Mouse (Mus musculus) CH12.LX (cell line): ENCODE results near the gene Nrg3. TPM values are rescaled to one million over a fixed set of nuclear protein-coding genes. Genes with fewer than 3 reads are reported as not detected.

ENCODE experiments used
- DNase-seq: peaks from one replicate; pipeline ENCODE4 v3.0.0-alpha.2; 2013; ENCODE audit errors: extremely low read depth
- H3K27ac ChIP-seq: 2 replicates; pipeline ENCODE4 v1.5.1; 2012; ENCODE audit warnings: low read depth, mild to moderate bottlenecking, control low read depth, moderate library complexity; ENCODE audit not compliant: insufficient read depth
- H3K27me3 ChIP-seq: replicated peaks from 2 replicates; pipeline ENCODE3; 2012; ENCODE audit warnings: inconsistent platforms
- H3K36me3 ChIP-seq, 2 experiments: replicated peaks in 1 of 2; 2 replicates each; pipeline versions ENCODE3 to v1.6.1; 2012; ENCODE audit warnings: inconsistent platforms in 1 of 2, low read length in 1 of 2, mild to moderate bottlenecking in 1 of 2, mixed read lengths in 1 of 2, moderate library complexity in 1 of 2; ENCODE audit not compliant: control insufficient read depth in 1 of 2, insufficient read depth in 1 of 2
- H3K4me1 ChIP-seq, 2 experiments: 2 replicates each; pipeline ENCODE4 v1.6.1; 2012; ENCODE audit warnings: inconsistent platforms in 1 of 2, moderate library complexity in 1 of 2; ENCODE audit not compliant: insufficient read depth in 2 of 2, control insufficient read depth in 1 of 2
- H3K4me2 ChIP-seq: 2 replicates; pipeline ENCODE4 v1.6.1; 2012; ENCODE audit warnings: low read depth, mild to moderate bottlenecking, control low read depth; ENCODE audit not compliant: poor library complexity, insufficient read depth, severe bottlenecking
- H3K4me3 ChIP-seq, 3 experiments: fragments of 150-350 bp in 1 of 3; sonication (generic) in 1 of 3; replicated peaks in 1 of 3; 2 replicates each; pipeline versions ENCODE3 to v1.5.1; 2011 to 2012; ENCODE audit warnings: low read depth in 2 of 3, low read length in 2 of 3, mild to moderate bottlenecking in 2 of 3, moderate library complexity in 2 of 3, control low read depth in 1 of 3, improper control_type of control experiment in 1 of 3, inconsistent platforms in 1 of 3, mixed read lengths in 1 of 3; ENCODE audit not compliant: poor library complexity in 1 of 3
- H3K79me2 ChIP-seq: replicated peaks from 2 replicates; pipeline ENCODE4 v1.6.1; 2012; ENCODE audit warnings: mild to moderate bottlenecking, moderate library complexity; ENCODE audit not compliant: control insufficient read depth, poor library complexity, insufficient read depth, severe bottlenecking; ENCODE audit errors: extremely low read depth
- H3K9ac ChIP-seq: 2 replicates; pipeline ENCODE4 v1.6.1; 2012; ENCODE audit warnings: low read depth, mild to moderate bottlenecking, control low read depth, moderate library complexity; ENCODE audit not compliant: insufficient read depth
- H3K9me3 ChIP-seq: replicated peaks from 2 replicates; pipeline ENCODE3; 2012; ENCODE audit warnings: low read length, inconsistent platforms, mixed read lengths
- BHLHE40 ChIP-seq: IDR thresholded peaks from 2 replicates; pipeline ENCODE4 v1.6.1; 2011; ENCODE audit warnings: mild to moderate bottlenecking, low read depth, low read length, improper control_type of control experiment
- CHD1 ChIP-seq: IDR thresholded peaks from 2 replicates; pipeline ENCODE4 v1.6.1; 2012; ENCODE audit warnings: low read depth, low read length, improper control_type of control experiment, inconsistent platforms
- CHD2 ChIP-seq: IDR thresholded peaks from 2 replicates; pipeline ENCODE4 v1.6.1; 2011; ENCODE audit warnings: low read length, improper control_type of control experiment
- CTCF ChIP-seq, 2 experiments: IDR thresholded peaks in 1 of 2; conservative IDR thresholded peaks in 1 of 2; 2 replicates each; pipeline ENCODE4 v1.5.1; 2011 to 2012; ENCODE audit warnings: low read depth in 2 of 2, low read length in 2 of 2, improper control_type of control experiment in 1 of 2, inconsistent platforms in 1 of 2, mild to moderate bottlenecking in 1 of 2, moderate library complexity in 1 of 2
- HCFC1 ChIP-seq: IDR thresholded peaks from 2 replicates; pipeline ENCODE4 v1.6.1; 2012; ENCODE audit warnings: low read depth, mild to moderate bottlenecking, inconsistent platforms, low read length, improper control_type of control experiment
- IRF4 ChIP-seq: IDR thresholded peaks from 2 replicates; pipeline ENCODE4 v1.6.1; 2014; ENCODE audit warnings: low read depth, mild to moderate bottlenecking, inconsistent platforms, low read length, improper control_type of control experiment
- MAX ChIP-seq: IDR thresholded peaks from 2 replicates; pipeline ENCODE4 v1.6.1; 2011; ENCODE audit warnings: low read length, improper control_type of control experiment
- MAZ ChIP-seq: IDR thresholded peaks from 2 replicates; pipeline ENCODE4 v1.6.1; 2012; ENCODE audit warnings: low read depth, mild to moderate bottlenecking, inconsistent platforms, low read length, improper control_type of control experiment, moderate library complexity
- NELFE ChIP-seq: IDR thresholded peaks from 2 replicates; pipeline ENCODE4 v1.6.1; 2011; ENCODE audit warnings: low read depth, low read length, improper control_type of control experiment
- PAX5 ChIP-seq: IDR thresholded peaks from 2 replicates; pipeline ENCODE4 v1.6.1; 2012; ENCODE audit warnings: low read length, inconsistent platforms, mixed read lengths
- POLR2A ChIP-seq: IDR thresholded peaks from 2 replicates; pipeline ENCODE4 v1.6.1; 2011; ENCODE audit warnings: low read depth, mild to moderate bottlenecking, improper control_type of control experiment, low read length
- RAD21 ChIP-seq: IDR thresholded peaks from 2 replicates; pipeline ENCODE4 v1.6.1; 2011; ENCODE audit warnings: low read depth, mild to moderate bottlenecking, low read length, improper control_type of control experiment, moderate library complexity
- SMC3 ChIP-seq: IDR thresholded peaks from 2 replicates; pipeline ENCODE4 v1.6.1; 2011; ENCODE audit warnings: low read depth, low read length, improper control_type of control experiment
- TCF12 ChIP-seq: IDR thresholded peaks from 2 replicates; pipeline ENCODE4 v1.6.1; 2014; ENCODE audit warnings: low read depth, mild to moderate bottlenecking, inconsistent platforms, low read length, improper control_type of control experiment
- USF2 ChIP-seq: conservative IDR thresholded peaks from 2 replicates; pipeline ENCODE4 v1.6.1; 2011; ENCODE audit warnings: low read depth, low read length, improper control_type of control experiment
- ZC3H11A ChIP-seq: IDR thresholded peaks from 2 replicates; pipeline ENCODE4 v1.6.1; 2012; ENCODE audit warnings: low read depth, mild to moderate bottlenecking, inconsistent platforms, low read length, improper control_type of control experiment
- ZKSCAN1 ChIP-seq: IDR thresholded peaks from 2 replicates; pipeline ENCODE4 v1.6.1; 2012; ENCODE audit warnings: low read depth, inconsistent platforms, low read length, improper control_type of control experiment, borderline replicate concordance
- ZNF384 ChIP-seq: IDR thresholded peaks from 2 replicates; pipeline ENCODE4 v1.6.1; 2012; ENCODE audit warnings: low read depth, low read length, improper control_type of control experiment, inconsistent platforms
- dilution Hi-C: fragments of 300-500 bp; cut with MboI; formaldehyde crosslinking; loops from 2 replicates; pipeline ENCODE4 v1.14.3; 2020; ENCODE audit warnings: low sequenced_read_pairs; ENCODE audit not compliant: extremely low pct_unique_long_range_greater_than_20kb, extremely low pct_ligation_motif_present
- in situ Hi-C: fragments of 300-500 bp; cut with MboI; formaldehyde crosslinking; loops from 3 replicates; pipeline ENCODE4 v1.14.3; 2019; ENCODE audit warnings: low sequenced_read_pairs, low pct_ligation_motif_present, low pct_unique_long_range_greater_than_20kb, mixed read lengths
- polyA plus RNA-seq: library from polyadenylated mRNA; unstranded; fragments of >175 nt; gene quantifications from 2 replicates; pipeline ENCODE4 v1.2.1, GENCODE M21; 2012; ENCODE audit warnings: low read depth; ENCODE audit not compliant: insufficient read length
- total RNA-seq, 2 experiments: library from RNA; depleted of rRNA; stranded (reverse); fragments of 300-350 nt in 1 of 2; fragments of >200 nt in 1 of 2; gene quantifications; 2 replicates each; pipeline ENCODE4 v1.2.3; 2012 to 2014

Nrg3 gene
- total and polyA plus RNA-seq, 3 experiments = not detected

GRCm38 (mm10) chr14:39386845-39387244, 86.0 kb downstream of the Nrg3 start:
- H3K36me3 ChIP-seq = no peaks in the 10 kb centered on the region
- DNase-seq = no peak
- dilution Hi-C loops = no loop called here
- in situ Hi-C loops = no loop called here
- no peak for TF ChIP-seq ZKSCAN1
- no peak for TF ChIP-seq HCFC1
- no peak for TF ChIP-seq TCF12
- no peak for TF ChIP-seq PAX5
- TF ChIP-seq SMC3 = no peak
- TF ChIP-seq CHD1 = no peak
- no peak for TF ChIP-seq IRF4
- TF ChIP-seq POLR2A = no peak
- no peak for TF ChIP-seq MAX
- no peak for TF ChIP-seq NELFE
- no peak for TF ChIP-seq ZC3H11A
- no peak for TF ChIP-seq RAD21
- no peak for TF ChIP-seq BHLHE40
- TF ChIP-seq CHD2 = no peak
- TF ChIP-seq ZNF384 = no peak
- H3K4me1 ChIP-seq = no peaks in the 10 kb centered on the region
- H3K9me3 ChIP-seq = peaks cover 20% of the 10 kb centered on the region
- H3K27me3 ChIP-seq = no peaks in the 10 kb centered on the region
- H3K4me2 ChIP-seq = no peak overlapping the region
- no peak overlapping the region for H3K27ac ChIP-seq
- no peaks in the 10 kb centered on the region for H3K79me2 ChIP-seq
- no peak overlapping the region for H3K9ac ChIP-seq
- H3K4me3 ChIP-seq = no peak overlapping the region

- DNase-seq = no peak
- H3K36me3 ChIP-seq = no peaks in the 10 kb centered on the region
- H3K9me3 ChIP-seq = peaks cover 21% of the 10 kb centered on the region
- dilution Hi-C loops = no loop called here
- H3K4me3 ChIP-seq = no peak overlapping the region
- no peak overlapping the region for H3K9ac ChIP-seq
- H3K79me2 ChIP-seq = no peaks in the 10 kb centered on the region
- no peak for TF ChIP-seq MAZ
- TF ChIP-seq RAD21 = no peak
- TF ChIP-seq USF2 = no peak
- no peak for TF ChIP-seq NELFE
- no peak for TF ChIP-seq TCF12
- TF ChIP-seq ZNF384 = no peak
- TF ChIP-seq CHD2 = no peak
- no peak for TF ChIP-seq CTCF (conservative IDR thresholded peaks at IDR 0.05 in 1 of 2, IDR thresholded peaks at IDR 0.05 in 1 of 2; ENCODE audit: low read depth in 2 of 2, low read length in 2 of 2)
- H3K27ac ChIP-seq = no peak overlapping the region
- in situ Hi-C loops = no loop called here
- H3K27me3 ChIP-seq = no peaks in the 10 kb centered on the region
- H3K4me1 ChIP-seq = no peaks in the 10 kb centered on the region
- H3K4me2 ChIP-seq = no peak overlapping the region
Observed at GRCm38 (mm10) chr14:39381321-39381720, 91.6 kb downstream of the Nrg3 start.
